Mouse (Mus musculus) embryonic facial prominence, embryonic 14.5 days (tissue): Measurements from ENCODE around the gene Shisal1. TPM values are rescaled to one million over a fixed set of nuclear protein-coding genes. Genes with fewer than 3 reads are reported as not detected.

Experiments used
- ATAC-seq: fragments of 200-750 bp; cut with Nextera tagmentation; 2 replicates; pipeline ENCODE4 v1.8.0; 2017; ENCODE audit warnings: low read depth, moderate number of reproducible peaks, moderate TSS enrichment
- DNase-seq: peaks from one replicate; pipeline ENCODE4 v3.0.0-alpha.2; 2015; ENCODE audit warnings: low spot score
- H3K27ac ChIP-seq: fragments of 300-500 bp; sonication (generic); replicated peaks from 2 replicates; pipeline ENCODE4 v1.5.1; 2014; ENCODE audit warnings: low read depth, mild to moderate bottlenecking, low read length, moderate library complexity
- H3K27me3 ChIP-seq: fragments of 300-500 bp; sonication (generic); replicated peaks from 2 replicates; pipeline ENCODE4 v1.6.1; 2014; ENCODE audit warnings: low read length; ENCODE audit not compliant: control insufficient read depth, insufficient read depth
- H3K36me3 ChIP-seq: fragments of 300-500 bp; sonication (generic); 2 replicates; pipeline ENCODE4 v1.6.1; 2014; ENCODE audit warnings: low read length, mixed read lengths; ENCODE audit not compliant: control insufficient read depth, insufficient read depth
- H3K4me1 ChIP-seq: fragments of 300-500 bp; sonication (generic); 2 replicates; pipeline ENCODE4 v1.6.1; 2014; ENCODE audit warnings: antibody characterized with exemption, low read length; ENCODE audit not compliant: control insufficient read depth, insufficient read depth
- H3K4me2 ChIP-seq: fragments of 300-500 bp; sonication (generic); 2 replicates; pipeline ENCODE4 v1.6.1; 2014; ENCODE audit warnings: low read depth, mild to moderate bottlenecking, low read length, moderate library complexity, mixed read lengths
- H3K4me3 ChIP-seq: fragments of 300-500 bp; sonication (generic); 2 replicates; pipeline ENCODE4 v1.5.1; 2014; ENCODE audit warnings: low read depth, mild to moderate bottlenecking, low read length
- H3K9ac ChIP-seq: fragments of 300-500 bp; sonication (generic); 2 replicates; pipeline ENCODE4 v1.6.1; 2014; ENCODE audit warnings: low read depth, mild to moderate bottlenecking, low read length, moderate library complexity, mixed read lengths
- H3K9me3 ChIP-seq: fragments of 300-500 bp; sonication (generic); 2 replicates; pipeline ENCODE4 v1.6.1; 2016; ENCODE audit warnings: low read length; ENCODE audit not compliant: control insufficient read depth
- WGBS: fragments of 180-500 bp; shearing (Covaris S2); extraction: QIAGEN DNeasy Blood & Tissue Kit; methylation state at CpG from one replicate; pipeline ENCODE4 v1.1.7; 2014; 5-methylcytosine and 5-hydroxymethylcytosine counted together
- polyA plus RNA-seq: library from polyadenylated mRNA; unstranded; fragments of >200 nt; fragmentation: Nextera tagmentation; extraction: Ambion mirVana; gene quantifications from 2 replicates; pipeline ENCODE4 v1.2.1, GENCODE M21; 2014

The Shisal1 gene
- polyA plus RNA-seq, 1 experiment from 2014 or later, result 12.9 TPM

GRCm38 (mm10) chr15:84351915-84352844, 94.7 kb downstream of the Shisal1 start:
- Histone ChIP-seq H3K9ac (no peak overlapping the region), H3K36me3 (no peaks in the 10 kb centered on the region), H3K9me3 (no peaks in the 10 kb centered on the region), H3K4me3 (no peak overlapping the region), H3K27ac (0 out of 2 replicates have a peak overlapping the region, but pooled peaks have one; percentile 1), H3K4me2 (no peak overlapping the region), H3K4me1 (no peaks in the 10 kb centered on the region; the same call in none of the 2 replicates), H3K27me3 (no peaks in the 10 kb centered on the region)
- peak; percentile 33; the same call in 1 of the 2 replicates for ATAC-seq
- WGBS, result 51% methylated on average over 21 of the region's 21 CpGs
- peak; percentile 54 for DNase-seq

- ATAC-seq, result no peak
- no peak overlapping the region for H3K4me2 ChIP-seq
- 90% methylated on average over 7 of the region's 7 CpGs for WGBS
- no peaks in the 10 kb centered on the region for H3K36me3 ChIP-seq
- no peaks in the 10 kb centered on the region for H3K27me3 ChIP-seq
- no peak overlapping the region for H3K9ac ChIP-seq
- no peak overlapping the region for H3K27ac ChIP-seq
- no peak for DNase-seq
- H3K9me3 ChIP-seq, result no peaks in the 10 kb centered on the region
- H3K4me1 ChIP-seq, result no peaks in the 10 kb centered on the region; the same call in none of the 2 replicates
- no peak overlapping the region for H3K4me3 ChIP-seq
These were observed 95.6 kb downstream of the Shisal1 start for GRCm38 (mm10) chr15:84351342-84351741.

GRCm38 (mm10) chr15:84349915-84350738, 96.8 kb downstream of the Shisal1 start:
- Histone ChIP-seq H3K4me1 (peaks cover 4% of the 10 kb centered on the region), H3K27me3 (no peaks in the 10 kb centered on the region), H3K9ac (no peak overlapping the region), H3K4me3 (no peak overlapping the region), H3K36me3 (no peaks in the 10 kb centered on the region), H3K27ac (no peak overlapping the region), H3K9me3 (no peaks in the 10 kb centered on the region), H3K4me2 (no peak overlapping the region)
- ATAC-seq (no peak), DNase-seq (no peak)
- WGBS, result 58% methylated on average over 14 of the region's 14 CpGs

- WGBS, result over 99% methylated on average over 4 of the region's 4 CpGs
- Histone ChIP-seq H3K4me1 (peaks cover 9% of the 10 kb centered on the region), H3K27ac (no peak overlapping the region), H3K36me3 (no peaks in the 10 kb centered on the region), H3K4me3 (no peak overlapping the region), H3K27me3 (no peaks in the 10 kb centered on the region), H3K4me2 (no peak overlapping the region), H3K9ac (no peak overlapping the region), H3K9me3 (no peaks in the 10 kb centered on the region)
- DNase-seq, result no peak
- ATAC-seq, result no peak
These were observed 98.1 kb downstream of the Shisal1 start for GRCm38 (mm10) chr15:84348769-84349168.

- H3K9me3 ChIP-seq, result no peaks in the 10 kb centered on the region
- 40% methylated on average over 2 of the region's 2 CpGs for WGBS
- no peak overlapping the region for H3K9ac ChIP-seq
- peaks cover 9% of the 10 kb centered on the region; the same call in 1 of the 2 replicates for H3K4me1 ChIP-seq
- H3K36me3 ChIP-seq, result no peaks in the 10 kb centered on the region
- ATAC-seq (no peak), DNase-seq (no peak)
- H3K27ac ChIP-seq, result no peak overlapping the region
- H3K4me2 ChIP-seq, result no peak overlapping the region
- no peaks in the 10 kb centered on the region for H3K27me3 ChIP-seq
- H3K4me3 ChIP-seq, result no peak overlapping the region
These were observed 106.0 kb downstream of the Shisal1 start for GRCm38 (mm10) chr15:84340926-84341325.

- H3K4me2 ChIP-seq, result no peak overlapping the region
- no peaks in the 10 kb centered on the region for H3K36me3 ChIP-seq
- H3K9ac ChIP-seq, result no peak overlapping the region
- no peak overlapping the region for H3K27ac ChIP-seq
- H3K9me3 ChIP-seq, result no peaks in the 10 kb centered on the region
- H3K4me1 ChIP-seq, result no peaks in the 10 kb centered on the region
- no peaks in the 10 kb centered on the region for H3K27me3 ChIP-seq
- H3K4me3 ChIP-seq, result no peak overlapping the region
- ATAC-seq (no peak), DNase-seq (no peak)
- 77% methylated on average over 5 of the region's 5 CpGs for WGBS
These were observed 109.3 kb downstream of the Shisal1 start for GRCm38 (mm10) chr15:84337599-84337998.

GRCm38 (mm10) chr15:84336281-84336817, 110.5 kb downstream of the Shisal1 start:
- Histone ChIP-seq H3K27ac (no peak overlapping the region), H3K27me3 (no peaks in the 10 kb centered on the region), H3K4me1 (no peaks in the 10 kb centered on the region), H3K9ac (no peak overlapping the region), H3K9me3 (no peaks in the 10 kb centered on the region), H3K4me3 (no peak overlapping the region), H3K4me2 (no peak overlapping the region), H3K36me3 (no peaks in the 10 kb centered on the region)
- ATAC-seq, result no peak
- 44% methylated on average over 12 of the region's 12 CpGs for WGBS
- DNase-seq, result no peak

GRCm38 (mm10) chr15:84331066-84331612, 115.8 kb downstream of the Shisal1 start:
- Histone ChIP-seq H3K9me3 (no peaks in the 10 kb centered on the region), H3K4me2 (no peak overlapping the region), H3K27ac (no peak overlapping the region), H3K4me1 (no peaks in the 10 kb centered on the region), H3K27me3 (no peaks in the 10 kb centered on the region), H3K4me3 (no peak overlapping the region), H3K9ac (no peak overlapping the region), H3K36me3 (no peaks in the 10 kb centered on the region)
- DNase-seq (no peak), ATAC-seq (no peak)
- WGBS, result 80% methylated on average over 4 of the region's 4 CpGs
